Comparison of ENCODE assay signal across 15 mouse cellular contexts in genomic region chr9:61442951-61443630, GRCm38 (mm10).
A peak's percentile ranks its signal among the peaks of the same experiment; 100 is the strongest.
DNase-seq lines count a peak whose midpoint lies in the region; ATAC-seq lines count a peak whose summit lies in the region.
"Had no signal": no experiment of that assay in that cellular context is flagged by ENCODE, and none has a peak within 500 bp of the region (broad histone marks: within the 10 kb centered on the region; RNA-seq: fewer than 3 reads in every experiment).

No protein-coding gene starts in this region.

- H3K36me3 ChIP-seq in hindbrain, embryonic 10.5 days = no peaks in the 10 kb centered on the region
- H3K36me3 ChIP-seq in hindbrain, embryonic 14.5 days (replicated peaks; ENCODE audit: control insufficient read depth, insufficient read depth) = no peaks in the 10 kb centered on the region
- H3K36me3 ChIP-seq: embryonic facial prominence, embryonic 12.5 days; heart, embryonic 12.5 days; hindbrain, embryonic 15.5 days had no signal

- H3K9me3 ChIP-seq in hindbrain, embryonic 10.5 days = no peaks in the 10 kb centered on the region
- H3K9me3 ChIP-seq in hindbrain, embryonic 14.5 days (ENCODE audit: control insufficient read depth, low read length) = no peaks in the 10 kb centered on the region
- H3K9me3 ChIP-seq: embryonic facial prominence, embryonic 12.5 days; heart, embryonic 12.5 days; hindbrain, embryonic 15.5 days; megakaryocyte, embryonic 14.5 days had no signal

- no peak overlapping the region for H3K4me2 ChIP-seq in hindbrain, embryonic 14.5 days (replicated peaks)
- H3K4me2 ChIP-seq: embryonic facial prominence, embryonic 12.5 days; heart, embryonic 12.5 days; hindbrain, embryonic 15.5 days had no signal

- no peak for ATAC-seq in hindbrain, embryonic 14.5 days (ENCODE audit: low FRiP score)
- ATAC-seq: liver, postnatal 0 days had no signal

- peaks cover 86% of the 10 kb centered on the region for H3K4me1 ChIP-seq in hindbrain, embryonic 10.5 days (replicated peaks)
- peaks cover 20% of the 10 kb centered on the region; the same call in 1 of the 2 replicates for H3K4me1 ChIP-seq in hindbrain, embryonic 14.5 days (replicated peaks; ENCODE audit: control insufficient read depth, insufficient read depth, low read length)
- H3K4me1 ChIP-seq: megakaryocyte, embryonic 14.5 days had no signal

- peak overlapping the region; percentile 54; the same call in 1 of the 2 replicates for H3K27ac ChIP-seq in hindbrain, embryonic 10.5 days
- H3K27ac ChIP-seq in hindbrain, embryonic 14.5 days = no peak overlapping the region
- H3K27ac ChIP-seq: embryonic facial prominence, embryonic 12.5 days; hindbrain, embryonic 15.5 days had no signal

- 49% methylated on average over 5 of the region's 5 CpGs for WGBS in hindbrain, embryonic 10.5 days
- 47% methylated on average over 5 of the region's 5 CpGs for WGBS in hindbrain, embryonic 14.5 days

- no peak overlapping the region for H3K4me3 ChIP-seq in hindbrain, embryonic 10.5 days
- no peak overlapping the region for H3K4me3 ChIP-seq in hindbrain, embryonic 14.5 days (replicated peaks; ENCODE audit: low read length)
- H3K4me3 ChIP-seq: embryonic facial prominence, embryonic 12.5 days; heart, embryonic 12.5 days; hindbrain, embryonic 15.5 days; megakaryocyte, embryonic 14.5 days had no signal

- peaks cover 28% of the 10 kb centered on the region for H3K27me3 ChIP-seq in hindbrain, embryonic 10.5 days (ENCODE audit: insufficient read depth, poor library complexity, severe bottlenecking)
- H3K27me3 ChIP-seq in hindbrain, embryonic 14.5 days (ENCODE audit: control insufficient read depth, insufficient read depth, low read length) = no peaks in the 10 kb centered on the region
- H3K27me3 ChIP-seq: embryonic facial prominence, embryonic 12.5 days had no signal

- DNase-seq in hindbrain, embryonic 10.5 days (ENCODE audit: low spot score) = no peak
- DNase-seq in hindbrain, embryonic 14.5 days (ENCODE audit: low spot score) = no peak
- DNase-seq in NIH3T3 (ENCODE audit: low read depth) = peak; percentile 18
- peak; percentile 51 for DNase-seq in embryo, embryonic 10.5 days (ENCODE audit: low spot score)
- DNase-seq in kidney, postnatal 14 days = peak; percentile 25
- no peak for DNase-seq in lung, postnatal 36 days
- DNase-seq in thymus, postnatal 25 days = no peak
- DNase-seq in cerebellum, postnatal 14 days = no peak
- DNase-seq: adrenal gland, postnatal 25 days; liver, postnatal 0 days; right cerebral cortex, postnatal 4 days had no signal

- no peak overlapping the region for H3K9ac ChIP-seq in hindbrain, embryonic 14.5 days
- H3K9ac ChIP-seq: embryonic facial prominence, embryonic 12.5 days; heart, embryonic 12.5 days; hindbrain, embryonic 15.5 days; liver, postnatal 0 days had no signal

Comparison
In these comparisons a context has a peak if more than half of its experiments do, and no peak if none do; other contexts are left out.
1. DNase-seq: peak in NIH3T3 (single experiment), embryo, embryonic 10.5 days (single experiment) and kidney, postnatal 14 days (single experiment); none in hindbrain, embryonic 10.5 days (single experiment), hindbrain, embryonic 14.5 days (single experiment), lung, postnatal 36 days (single experiment), thymus, postnatal 25 days (single experiment) and cerebellum, postnatal 14 days (0 of 2).